Mouse (Mus musculus) cerebellum, adult 9-10 months (tissue): ENCODE measurements around the gene Sec14l1.

ENCODE experiments used
- DNase-seq: peaks from one replicate; pipeline ENCODE4 v3.0.0; 2022

Sec14l1 gene

GRCm38 (mm10) chr11:117130888-117131287, 15.9 kb downstream of the Sec14l1 start:
- DNase-seq: no peak

GRCm38 (mm10) chr11:117131450-117131849, 16.5 kb downstream of the Sec14l1 start:
- DNase-seq: no peak

GRCm38 (mm10) chr11:117134776-117135387, 19.9 kb downstream of the Sec14l1 start:
- DNase-seq: no peak

- DNase-seq: peak; percentile 51
Measured at GRCm38 (mm10) chr11:117135457-117136290, 20.7 kb downstream of the Sec14l1 start.

- peak; percentile 44 for DNase-seq
Measured at GRCm38 (mm10) chr11:117136880-117137279, 21.9 kb downstream of the Sec14l1 start.

GRCm38 (mm10) chr11:117138213-117138761, 23.3 kb downstream of the Sec14l1 start:
- DNase-seq: peak; percentile 63

- peak; percentile 64 for DNase-seq
Measured at GRCm38 (mm10) chr11:117138795-117139463, 24.0 kb downstream of the Sec14l1 start.

GRCm38 (mm10) chr11:117141376-117142001, 26.5 kb downstream of the Sec14l1 start:
- DNase-seq: no peak

- no peak for DNase-seq
Measured at GRCm38 (mm10) chr11:117142507-117142906, 27.5 kb downstream of the Sec14l1 start.

GRCm38 (mm10) chr11:117145451-117146117, 30.6 kb downstream of the Sec14l1 start:
- DNase-seq: no peak

GRCm38 (mm10) chr11:117146118-117146506, 31.1 kb downstream of the Sec14l1 start:
- no peak for DNase-seq

- DNase-seq: peak; percentile 73
Measured at GRCm38 (mm10) chr11:117146776-117147536, 32.0 kb downstream of the Sec14l1 start.

- DNase-seq: no peak
Measured at GRCm38 (mm10) chr11:117148893-117149685, 34.1 kb downstream of the Sec14l1 start.

GRCm38 (mm10) chr11:117150467-117150966, 35.5 kb downstream of the Sec14l1 start:
- DNase-seq: no peak

GRCm38 (mm10) chr11:117151461-117151860, 36.5 kb downstream of the Sec14l1 start:
- DNase-seq: no peak

- DNase-seq: no peak
Measured at GRCm38 (mm10) chr11:117152541-117152940, 37.6 kb downstream of the Sec14l1 start.

- DNase-seq: no peak
Measured at GRCm38 (mm10) chr11:117153553-117153952, 38.6 kb downstream of the Sec14l1 start.

- no peak for DNase-seq
Measured at GRCm38 (mm10) chr11:117154088-117154815, 39.3 kb downstream of the Sec14l1 start.

- DNase-seq: no peak
Measured at GRCm38 (mm10) chr11:117156725-117157124, 41.8 kb downstream of the Sec14l1 start.

- no peak for DNase-seq
Measured at GRCm38 (mm10) chr11:117158343-117158742, 43.4 kb downstream of the Sec14l1 start.
